Mouse (Mus musculus) heart, adult 2 months (tissue): ENCODE data around the gene Srebf1. TPM values are rescaled to one million over a fixed set of nuclear protein-coding genes. Genes with fewer than 3 reads are reported as not detected.

Experiments used
- DNase-seq, 2 experiments: peaks; one replicate each; pipeline ENCODE4 v3.0.0; 2021
- H3K27ac ChIP-seq: fragments of 200-600 bp; 2 replicates; pipeline ENCODE4 v1.8.1; 2022
- H3K27me3 ChIP-seq: fragments of 200-500 bp; 2 replicates; pipeline ENCODE4 v1.6.1; 2012; ENCODE audit warnings: mild to moderate bottlenecking, low read length, inconsistent platforms, mixed read lengths; ENCODE audit not compliant: control insufficient read depth, insufficient read depth
- H3K36me3 ChIP-seq: fragments of 200-500 bp; 2 replicates; pipeline ENCODE4 v1.6.1; 2012; ENCODE audit warnings: low read length, inconsistent platforms; ENCODE audit not compliant: control insufficient read depth, insufficient read depth
- H3K4me1 ChIP-seq: fragments of 200-500 bp; 2 replicates; pipeline ENCODE4 v1.6.1; 2011; ENCODE audit warnings: low read length; ENCODE audit not compliant: control insufficient read depth, insufficient read depth
- H3K4me3 ChIP-seq: fragments of 200-600 bp; 2 replicates; pipeline ENCODE4 v1.8.1; 2022
- H3K79me2 ChIP-seq: fragments of 200-500 bp; replicated peaks from 2 replicates; pipeline ENCODE4 v1.6.1; 2012; ENCODE audit warnings: mild to moderate bottlenecking, inconsistent platforms, low read length, moderate library complexity, mixed read lengths; ENCODE audit not compliant: control insufficient read depth, insufficient read depth
- H3K9ac ChIP-seq: fragments of 200-500 bp; 2 replicates; pipeline ENCODE4 v1.6.1; 2012; ENCODE audit warnings: low read depth, mild to moderate bottlenecking, control low read depth, inconsistent platforms, low read length, mixed read lengths
- CTCF ChIP-seq: fragments of 200-600 bp; IDR thresholded peaks from 2 replicates; pipeline ENCODE4 v1.8.1; 2022; ENCODE audit warnings: antibody characterized with exemption, mild to moderate bottlenecking, moderate library complexity
- EP300 ChIP-seq: fragments of 200-500 bp; IDR thresholded peaks from 2 replicates; pipeline ENCODE4 v1.6.1; 2011; ENCODE audit warnings: low read depth, low read length, control low read depth; ENCODE audit not compliant: insufficient read depth
- POLR2A ChIP-seq: fragments of 200-500 bp; IDR thresholded peaks from 2 replicates; pipeline ENCODE4 v1.6.1; 2011; ENCODE audit warnings: mild to moderate bottlenecking, low read depth, low read length, control low read depth; ENCODE audit not compliant: insufficient read depth
- WGBS: fragments of 180-500 bp; shearing (Covaris S2); methylation state at CpG from one replicate; pipeline ENCODE4 v1.1.7; 2018; 5-methylcytosine and 5-hydroxymethylcytosine counted together
- intact Hi-C: fragments of 180-260 bp; cut with DNase I; formaldehyde crosslinking; loops from one replicate; pipeline ENCODE4 v1.15.1; 2025
- polyA plus RNA-seq: library from polyadenylated mRNA; depleted of rRNA; stranded (reverse); fragments of >200 nt; gene quantifications from 2 replicates; pipeline ENCODE4 v1.2.3, GENCODE M21; 2012
- total RNA-seq, 2 experiments: library from RNA; stranded (reverse); gene quantifications; 2 replicates each; pipeline ENCODE4 v1.2.3; 2021

The Srebf1 gene
- total and polyA plus RNA-seq, 3 experiments: 25.3 to 54.0 (median 35.4) TPM

DNA sequence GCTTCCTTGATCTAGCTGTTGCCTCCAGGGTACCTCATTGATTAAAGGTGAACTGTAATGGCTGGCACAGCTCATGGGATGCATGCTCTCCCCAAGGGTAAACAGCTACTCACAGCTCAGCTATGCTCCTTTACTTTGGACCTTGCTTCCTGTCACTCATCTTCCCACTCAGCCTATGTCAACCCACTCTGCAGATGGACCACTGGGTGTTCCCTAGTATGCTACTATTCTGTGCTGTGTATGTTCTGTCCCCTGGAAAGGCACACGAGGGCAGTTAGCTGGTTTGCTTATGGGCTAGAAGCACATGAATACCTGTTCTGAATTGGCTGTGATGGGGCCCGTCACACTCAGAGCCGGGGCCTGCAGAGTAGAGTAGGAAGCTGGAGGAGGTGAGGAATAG is 38.4 kb upstream of the Srebf1 start:
- H3K27ac ChIP-seq: no peak overlapping the region
- H3K4me1 ChIP-seq: peaks cover 9% of the 10 kb centered on the region
- 93% methylated on average over 3 of the region's 3 CpGs for WGBS
- peaks cover 3% of the 10 kb centered on the region for H3K36me3 ChIP-seq
- no peak for DNase-seq
- TF ChIP-seq CTCF (no peak), POLR2A (no peak), EP300 (no peak)
- no peak overlapping the region for H3K4me3 ChIP-seq
- H3K27me3 ChIP-seq: no peaks in the 10 kb centered on the region
- no peaks in the 10 kb centered on the region for H3K79me2 ChIP-seq
- H3K9ac ChIP-seq: no peak overlapping the region
- intact Hi-C loops: no loop called here

DNA sequence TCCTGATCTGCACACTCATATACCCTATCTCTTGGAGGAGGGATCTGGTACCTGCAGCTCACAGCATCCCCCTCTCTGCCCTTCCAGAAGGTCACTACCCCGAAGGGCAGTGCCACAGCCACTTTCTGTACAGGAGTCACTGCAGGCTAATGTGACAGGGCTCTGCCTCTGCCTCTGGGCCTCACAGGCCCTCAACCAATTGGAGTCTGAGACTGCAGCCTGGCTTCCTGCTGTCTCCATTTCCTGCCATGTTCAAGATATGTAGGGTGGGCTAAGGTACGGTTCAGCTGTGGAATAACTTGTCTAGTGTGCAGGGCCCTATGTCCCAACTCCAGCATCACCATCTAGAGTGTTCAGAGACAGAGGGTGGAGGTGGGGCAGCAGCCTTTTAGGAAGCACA is 35.3 kb upstream of the Srebf1 start:
- WGBS: 44% methylated on average over 2 of the region's 2 CpGs
- H3K27ac ChIP-seq: no peak overlapping the region
- H3K79me2 ChIP-seq: no peaks in the 10 kb centered on the region
- no peak overlapping the region for H3K9ac ChIP-seq
- no peak overlapping the region for H3K4me3 ChIP-seq
- TF ChIP-seq POLR2A: no peak
- TF ChIP-seq CTCF: no peak
- no peak for TF ChIP-seq EP300
- intact Hi-C loops: no loop called here
- peaks cover 18% of the 10 kb centered on the region for H3K4me1 ChIP-seq
- DNase-seq: no peak
- peaks cover 7% of the 10 kb centered on the region for H3K36me3 ChIP-seq
- no peaks in the 10 kb centered on the region for H3K27me3 ChIP-seq

DNA sequence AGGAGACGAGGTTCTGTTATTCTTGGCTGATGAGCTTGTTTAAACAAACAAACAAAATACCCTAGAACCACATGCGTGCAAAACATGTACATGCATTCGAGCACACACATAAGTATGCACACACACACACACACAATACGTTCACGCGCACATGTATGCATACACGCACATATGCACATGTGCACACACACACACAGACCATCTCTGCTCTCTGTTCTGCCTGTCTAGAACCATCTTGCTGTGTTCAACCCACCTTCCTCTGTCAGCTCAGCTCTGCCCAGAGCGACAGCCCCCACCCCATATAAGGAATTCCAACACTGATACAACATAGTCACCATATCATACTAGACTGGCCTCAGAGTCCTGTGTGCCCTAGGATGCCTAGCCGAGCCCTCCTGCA is 34.3 kb upstream of the Srebf1 start:
- H3K79me2 ChIP-seq: no peaks in the 10 kb centered on the region
- peaks cover 18% of the 10 kb centered on the region for H3K4me1 ChIP-seq
- no peak overlapping the region for H3K9ac ChIP-seq
- H3K27me3 ChIP-seq: no peaks in the 10 kb centered on the region
- peaks cover 7% of the 10 kb centered on the region for H3K36me3 ChIP-seq
- intact Hi-C loops: no loop called here
- TF ChIP-seq CTCF (no peak), POLR2A (no peak), EP300 (no peak)
- H3K27ac ChIP-seq: peak overlapping the region; percentile 72; the same call in 1 of the 2 replicates
- WGBS: 59% methylated on average over 9 of the region's 9 CpGs
- no peak for DNase-seq
- H3K4me3 ChIP-seq: no peak overlapping the region

DNA sequence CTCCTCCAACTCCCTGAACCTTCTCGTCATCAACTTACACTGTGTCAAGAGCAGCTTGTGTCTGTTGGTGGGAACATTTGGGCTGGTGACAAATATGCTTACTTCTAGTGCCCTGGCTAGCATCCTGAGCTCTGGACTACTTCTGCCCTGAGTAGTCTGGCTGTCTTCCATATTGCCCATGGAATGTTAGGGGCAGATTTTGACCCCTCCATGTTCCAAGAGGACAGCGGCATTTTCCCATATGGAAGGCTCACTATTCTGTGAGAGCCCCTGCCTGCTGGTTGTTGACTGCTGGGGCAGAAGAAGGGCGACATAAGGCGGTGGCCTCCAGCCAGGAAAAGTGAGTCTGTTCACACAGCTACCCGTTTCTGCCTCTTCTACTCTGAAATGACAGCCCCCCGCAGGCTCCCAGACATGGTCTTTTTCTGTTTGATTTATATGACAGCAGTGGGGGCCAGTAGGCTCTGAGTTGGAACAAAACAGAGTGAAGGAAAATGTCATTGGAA is 33.8 kb upstream of the Srebf1 start:
- Histone ChIP-seq H3K36me3 (peaks cover 7% of the 10 kb centered on the region), H3K4me3 (no peak overlapping the region), H3K9ac (no peak overlapping the region), H3K4me1 (peaks cover 18% of the 10 kb centered on the region), H3K79me2 (no peaks in the 10 kb centered on the region), H3K27me3 (no peaks in the 10 kb centered on the region), H3K27ac (peak overlapping the region; percentile 72)
- intact Hi-C loops: no loop called here
- 25% methylated on average over 6 of the region's 6 CpGs for WGBS
- TF ChIP-seq CTCF (no peak), POLR2A (no peak), EP300 (0 out of 2 replicates have a peak, but pooled peaks have one; percentile 22)
- DNase-seq: peak in 1 of 2 experiments; percentile 30

DNA sequence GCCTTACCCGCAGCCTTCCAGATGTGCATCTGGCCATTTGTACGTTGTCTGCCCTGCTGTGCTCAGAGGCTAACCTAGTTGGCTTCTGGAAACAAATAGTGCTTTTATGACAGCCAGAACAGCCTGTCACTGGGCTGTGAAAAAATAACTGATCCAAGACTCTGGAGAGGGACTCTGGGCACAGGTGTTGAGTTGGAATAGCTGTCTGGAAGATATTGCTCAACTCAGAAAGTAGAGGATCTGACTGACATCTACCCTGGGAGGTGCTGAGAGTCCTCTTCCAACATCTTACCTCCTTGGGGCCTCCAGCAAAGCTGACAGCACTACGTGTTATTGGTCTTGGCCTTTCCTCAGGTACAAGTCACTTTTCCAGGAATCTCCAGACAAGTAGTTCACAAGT is 33.3 kb upstream of the Srebf1 start:
- Histone ChIP-seq H3K9ac (no peak overlapping the region), H3K27me3 (no peaks in the 10 kb centered on the region), H3K36me3 (peaks cover 7% of the 10 kb centered on the region), H3K4me3 (no peak overlapping the region), H3K79me2 (no peaks in the 10 kb centered on the region), H3K27ac (peak overlapping the region; percentile 72), H3K4me1 (peaks cover 18% of the 10 kb centered on the region)
- DNase-seq: no peak
- intact Hi-C loops: loop anchor here (2.0 kb wide), 1 partner anchor 81 kb away; no protein-coding TSS in a partner anchor
- no peak for TF ChIP-seq CTCF
- TF ChIP-seq POLR2A: no peak
- no peak for TF ChIP-seq EP300
- 43% methylated on average over 3 of the region's 3 CpGs for WGBS

DNA sequence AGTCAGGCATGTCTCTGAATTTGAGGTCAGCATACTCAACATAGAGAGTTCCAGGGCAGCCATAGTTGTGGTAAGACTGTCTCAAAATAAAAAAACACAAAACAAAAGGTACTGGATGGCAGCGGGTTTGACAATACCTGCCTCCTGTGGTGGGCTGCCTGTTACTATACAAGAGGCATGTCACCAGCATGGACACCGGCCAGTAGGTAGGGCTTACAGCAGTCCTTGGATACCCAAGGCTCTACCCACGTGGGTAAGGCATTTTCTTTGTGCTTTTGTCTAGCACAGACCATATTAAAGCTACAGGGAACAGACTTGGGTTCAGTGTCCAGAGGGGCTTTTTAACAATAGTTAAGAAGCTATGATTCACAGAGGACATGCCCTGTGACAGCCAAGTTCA is 32.8 kb upstream of the Srebf1 start:
- no peak for DNase-seq
- intact Hi-C loops: loop anchor here (2.0 kb wide), 1 partner anchor 82 kb away; no protein-coding TSS in a partner anchor
- Histone ChIP-seq H3K4me3 (no peak overlapping the region), H3K4me1 (peaks cover 18% of the 10 kb centered on the region), H3K9ac (no peak overlapping the region), H3K27ac (peak overlapping the region; percentile 72), H3K27me3 (no peaks in the 10 kb centered on the region), H3K36me3 (peaks cover 7% of the 10 kb centered on the region), H3K79me2 (no peaks in the 10 kb centered on the region)
- TF ChIP-seq POLR2A: no peak
- TF ChIP-seq EP300: no peak
- no peak for TF ChIP-seq CTCF
- 78% methylated on average over 3 of the region's 3 CpGs for WGBS
